Mouse (Mus musculus): Measurements from ENCODE around the gene Fam214b. TPM values are rescaled to one million over a fixed set of nuclear protein-coding genes. Genes with fewer than 3 reads are reported as not detected.

Fam214b gene
- total RNA-seq, 2 experiments from 2014 or later = 182 to 193 TPM

- ATAC-seq (replicated peaks; ENCODE audit: low FRiP score, poor library complexity, severe bottlenecking) = no peak
These were observed 26.8 kb downstream of the Fam214b start for GRCm38 (mm10) chr4:43019176-43019575.

- ATAC-seq (replicated peaks; ENCODE audit: low FRiP score, poor library complexity, severe bottlenecking) = no peak
These were observed 27.9 kb downstream of the Fam214b start for GRCm38 (mm10) chr4:43018156-43018555.

- ATAC-seq (replicated peaks; ENCODE audit: low FRiP score, poor library complexity, severe bottlenecking) = no peak
These were observed 33.9 kb downstream of the Fam214b start for GRCm38 (mm10) chr4:43012091-43012490.

GRCm38 (mm10) chr4:43010161-43011038, 35.6 kb downstream of the Fam214b start, which contains the start of gene Fancg:
Gene Fancg (minus strand): TSS chr4:43010506.
- peak; percentile 89 for ATAC-seq (replicated peaks; ENCODE audit: low FRiP score, poor library complexity, severe bottlenecking)

GRCm38 (mm10) chr4:43005765-43006164, 40.3 kb downstream of the Fam214b start:
- ATAC-seq (replicated peaks; ENCODE audit: low FRiP score, poor library complexity, severe bottlenecking) = peak; percentile 66

- no peak for ATAC-seq (replicated peaks; ENCODE audit: low FRiP score, poor library complexity, severe bottlenecking)
These were observed 41.1 kb downstream of the Fam214b start for GRCm38 (mm10) chr4:43004951-43005350.

- ATAC-seq (replicated peaks; ENCODE audit: low FRiP score, poor library complexity, severe bottlenecking) = no peak
These were observed 43.1 kb downstream of the Fam214b start for GRCm38 (mm10) chr4:43002756-43003439.

GRCm38 (mm10) chr4:43001272-43001671, 44.7 kb downstream of the Fam214b start:
- no peak for ATAC-seq (replicated peaks; ENCODE audit: low FRiP score, poor library complexity, severe bottlenecking)

- ATAC-seq (replicated peaks; ENCODE audit: low FRiP score, poor library complexity, severe bottlenecking) = peak; percentile 92
These were observed 45.7 kb downstream of the Fam214b start, which contains the start of gene Vcp for GRCm38 (mm10) chr4:43000141-43000986. Gene Vcp (minus strand): TSS chr4:43000507.

- ATAC-seq (replicated peaks; ENCODE audit: low FRiP score, poor library complexity, severe bottlenecking) = peak; percentile 63
These were observed 46.4 kb downstream of the Fam214b start for GRCm38 (mm10) chr4:42999451-43000140.

- ATAC-seq (replicated peaks; ENCODE audit: low FRiP score, poor library complexity, severe bottlenecking) = no peak
These were observed 48.0 kb downstream of the Fam214b start for GRCm38 (mm10) chr4:42998022-42998421.

- ATAC-seq (replicated peaks; ENCODE audit: low FRiP score, poor library complexity, severe bottlenecking) = 0 out of 2 replicates have a peak, but pooled peaks have one; percentile 53
These were observed 57.7 kb downstream of the Fam214b start for GRCm38 (mm10) chr4:42988296-42988695.

Other genes with a start within 250 kb of the Fam214b start
- gene Fam205a1, start 192.3 kb downstream of the Fam214b start, total RNA-seq (2015; ENCODE audit: low replicate concordance) = 3.8 and 4.0 TPM in 2 replicates
- gene Fam205a1, start 192.3 kb downstream of the Fam214b start, total RNA-seq (2017; ENCODE audit: low replicate concordance) = 1.8 and 2.6 TPM in 2 replicates
- not detected in 2 replicates for gene Gm12394, start 189.4 kb downstream of the Fam214b start, total RNA-seq (2015; ENCODE audit: low replicate concordance)
- gene Gm12394, start 189.4 kb downstream of the Fam214b start, total RNA-seq (2017; ENCODE audit: low replicate concordance) = not detected in 2 replicates
- gene Fam205c, start 172.0 kb downstream of the Fam214b start, total RNA-seq (2015; ENCODE audit: low replicate concordance) = not detected in 2 replicates
- 0.56 TPM in 1 of 2 replicates, not detected in the other for gene Fam205c, start 172.0 kb downstream of the Fam214b start, total RNA-seq (2017; ENCODE audit: low replicate concordance)
- not detected in 2 replicates for gene Phf24, start 129.6 kb downstream of the Fam214b start, total RNA-seq (2015; ENCODE audit: low replicate concordance)
- gene Phf24, start 129.6 kb downstream of the Fam214b start, total RNA-seq (2017; ENCODE audit: low replicate concordance) = 1.7 and 5.8 TPM in 2 replicates
- gene Dnajb5, start 96.4 kb downstream of the Fam214b start, total RNA-seq (2015; ENCODE audit: low replicate concordance) = 7.9 TPM in 1 of 2 replicates, not detected in the other
- gene Dnajb5, start 96.4 kb downstream of the Fam214b start, total RNA-seq (2017; ENCODE audit: low replicate concordance) = 0.14 TPM in 1 of 2 replicates, not detected in the other
- gene 1700022I11Rik, start 76.6 kb downstream of the Fam214b start, total RNA-seq (2015; ENCODE audit: low replicate concordance) = not detected in 2 replicates
- 5.3 TPM in 1 of 2 replicates, not detected in the other for gene 1700022I11Rik, start 76.6 kb downstream of the Fam214b start, total RNA-seq (2017; ENCODE audit: low replicate concordance)
- gene Vcp, start 45.7 kb downstream of the Fam214b start, total RNA-seq (2015; ENCODE audit: low replicate concordance) = 71.9 and 85.5 TPM in 2 replicates
- 149 and 153 TPM in 2 replicates for gene Vcp, start 45.7 kb downstream of the Fam214b start, total RNA-seq (2017; ENCODE audit: low replicate concordance)
- gene Fancg, start 35.7 kb downstream of the Fam214b start, total RNA-seq (2015; ENCODE audit: low replicate concordance) = 1.7 and 8.6 TPM in 2 replicates
- gene Fancg, start 35.7 kb downstream of the Fam214b start, total RNA-seq (2017; ENCODE audit: low replicate concordance) = 11.8 and 17.6 TPM in 2 replicates
- 4.8 and 24.2 TPM in 2 replicates for gene Pigo, start 20.4 kb downstream of the Fam214b start, total RNA-seq (2015; ENCODE audit: low replicate concordance)
- gene Pigo, start 20.4 kb downstream of the Fam214b start, total RNA-seq (2017; ENCODE audit: low replicate concordance) = 8.8 and 10.2 TPM in 2 replicates
- 38.6 and 40.1 TPM in 2 replicates for gene Stoml2, start 14.5 kb downstream of the Fam214b start, total RNA-seq (2015; ENCODE audit: low replicate concordance)
- 53.4 and 59.0 TPM in 2 replicates for gene Stoml2, start 14.5 kb downstream of the Fam214b start, total RNA-seq (2017; ENCODE audit: low replicate concordance)
- not detected in 2 replicates for gene Unc13b, start 12.7 kb upstream of the Fam214b start, total RNA-seq (2015; ENCODE audit: low replicate concordance)
- gene Unc13b, start 12.7 kb upstream of the Fam214b start, total RNA-seq (2017; ENCODE audit: low replicate concordance) = not detected in 2 replicates
- not detected in 2 replicates for gene Atp8b5, start 220.9 kb upstream of the Fam214b start, total RNA-seq (2015; ENCODE audit: low replicate concordance)
- gene Atp8b5, start 220.9 kb upstream of the Fam214b start, total RNA-seq (2017; ENCODE audit: low replicate concordance) = 2.0 TPM in 1 of 2 replicates, not detected in the other